Comparison of ENCODE assay signal across 24 mouse cellular contexts in genomic region chr19:45740817-45741216, GRCm38 (mm10). TPM values are rescaled to one million over a fixed set of nuclear protein-coding genes. Genes with fewer than 3 reads are reported as not detected.
DNase-seq lines count a peak whose midpoint lies in the region; ATAC-seq lines count a peak whose summit lies in the region.
"Had no signal": no experiment of that assay in that cellular context is flagged by ENCODE, and none has a peak within 500 bp of the region (broad histone marks: within the 10 kb centered on the region; RNA-seq: fewer than 3 reads in every experiment).

No protein-coding gene starts in this region.

- peak; percentile 39 for DNase-seq in hindbrain, embryonic 11.5 days (ENCODE audit: low spot score)
- DNase-seq in hindbrain, embryonic 14.5 days (ENCODE audit: low spot score), result no peak
- DNase-seq in midbrain, embryonic 10.5 days (ENCODE audit: low spot score), result no peak
- DNase-seq in limb, embryonic 11.5 days (ENCODE audit: low spot score), result peak; percentile 54
- DNase-seq in T-cell, adult 2 months (ENCODE audit: low spot score), result no peak
- DNase-seq in lung, adult 18-20 months, result no peak
- DNase-seq: adrenal gland, adult 2 months; B cell, adult 2 months; cerebellum, adult 11-12 months; cerebellum, postnatal 10 days; kidney, adult 9 months; left cerebral cortex, postnatal 4 days; lung, postnatal 36 days had no signal

- H3K4me2 ChIP-seq in hindbrain, embryonic 11.5 days (replicated peaks; ENCODE audit: low read depth, low read length), result no peak overlapping the region
- H3K4me2 ChIP-seq in hindbrain, embryonic 14.5 days (replicated peaks), result no peak overlapping the region
- H3K4me2 ChIP-seq in midbrain, embryonic 16.5 days (ENCODE audit: low read length), result no peak overlapping the region
- no peak overlapping the region for H3K4me2 ChIP-seq in limb, embryonic 11.5 days (ENCODE audit: low read depth, severe bottlenecking)
- H3K4me2 ChIP-seq: lung, embryonic 15.5 days; neural tube, embryonic 13.5 days had no signal

- H3K27ac ChIP-seq in hindbrain, embryonic 11.5 days (ENCODE audit: low read depth, low read length), result no peak overlapping the region
- H3K27ac ChIP-seq in hindbrain, embryonic 14.5 days, result no peak overlapping the region
- peak overlapping the region; percentile 35; the same call in 1 of the 2 replicates for H3K27ac ChIP-seq in midbrain, embryonic 10.5 days (replicated peaks)
- no peak overlapping the region for H3K27ac ChIP-seq in midbrain, embryonic 16.5 days (ENCODE audit: low read length)
- no peak overlapping the region for H3K27ac ChIP-seq in limb, embryonic 11.5 days (replicated peaks; ENCODE audit: low read depth, low read length)
- H3K27ac ChIP-seq: forebrain, embryonic 13.5 days; heart, embryonic 10.5 days; liver, embryonic 14.5 days; lung, embryonic 15.5 days; midbrain, embryonic 15.5 days; neural tube, embryonic 13.5 days had no signal

- no peaks in the 10 kb centered on the region for H3K36me3 ChIP-seq in hindbrain, embryonic 11.5 days (ENCODE audit: control insufficient read depth, insufficient read depth, low read length)
- H3K36me3 ChIP-seq in hindbrain, embryonic 14.5 days (replicated peaks; ENCODE audit: control insufficient read depth, insufficient read depth), result no peaks in the 10 kb centered on the region
- no peaks in the 10 kb centered on the region for H3K36me3 ChIP-seq in midbrain, embryonic 10.5 days
- no peaks in the 10 kb centered on the region for H3K36me3 ChIP-seq in midbrain, embryonic 16.5 days (ENCODE audit: control insufficient read depth, insufficient read depth, low read length)
- no peaks in the 10 kb centered on the region for H3K36me3 ChIP-seq in limb, embryonic 11.5 days (ENCODE audit: control insufficient read depth, insufficient read depth, low read length)
- H3K36me3 ChIP-seq: heart, embryonic 10.5 days; lung, embryonic 15.5 days; midbrain, embryonic 15.5 days; neural tube, embryonic 13.5 days had no signal

- H3K4me3 ChIP-seq in hindbrain, embryonic 11.5 days (ENCODE audit: low read depth, low read length), result no peak overlapping the region
- H3K4me3 ChIP-seq in hindbrain, embryonic 14.5 days (replicated peaks; ENCODE audit: low read length), result no peak overlapping the region
- peak overlapping the region; percentile 58 for H3K4me3 ChIP-seq in midbrain, embryonic 10.5 days
- H3K4me3 ChIP-seq in midbrain, embryonic 16.5 days (ENCODE audit: low read depth, low read length), result no peak overlapping the region
- no peak overlapping the region for H3K4me3 ChIP-seq in limb, embryonic 11.5 days (ENCODE audit: low read depth, low read length)
- H3K4me3 ChIP-seq: midbrain, embryonic 15.5 days; myocyte; neural tube, embryonic 13.5 days had no signal

- no peaks in the 10 kb centered on the region for H3K9me3 ChIP-seq in hindbrain, embryonic 11.5 days (ENCODE audit: control insufficient read depth, low read length)
- H3K9me3 ChIP-seq in hindbrain, embryonic 14.5 days (ENCODE audit: control insufficient read depth, low read length), result no peaks in the 10 kb centered on the region
- H3K9me3 ChIP-seq in midbrain, embryonic 10.5 days (replicated peaks), result no peaks in the 10 kb centered on the region
- no peaks in the 10 kb centered on the region for H3K9me3 ChIP-seq in midbrain, embryonic 16.5 days (replicated peaks; ENCODE audit: control insufficient read depth, low read length, poor library complexity, severe bottlenecking)
- no peaks in the 10 kb centered on the region for H3K9me3 ChIP-seq in limb, embryonic 11.5 days (ENCODE audit: control insufficient read depth, low read length)
- H3K9me3 ChIP-seq: forebrain, embryonic 13.5 days; heart, embryonic 10.5 days; lung, embryonic 15.5 days; midbrain, embryonic 15.5 days; neural tube, embryonic 13.5 days had no signal

- ATAC-seq in hindbrain, embryonic 11.5 days (ENCODE audit: low FRiP score), result no peak
- ATAC-seq in hindbrain, embryonic 14.5 days (ENCODE audit: low FRiP score), result no peak
- ATAC-seq in midbrain, embryonic 16.5 days, result no peak
- ATAC-seq in limb, embryonic 11.5 days (ENCODE audit: insufficient number of reproducible peaks, low FRiP score, low TSS enrichment, low read depth), result no peak
- ATAC-seq: forebrain, embryonic 13.5 days; midbrain, embryonic 15.5 days; Patski had no signal

- peaks cover 13% of the 10 kb centered on the region for H3K4me1 ChIP-seq in hindbrain, embryonic 11.5 days (replicated peaks; ENCODE audit: control insufficient read depth, insufficient read depth, low read length)
- peaks cover 13% of the 10 kb centered on the region; the same call in 1 of the 2 replicates for H3K4me1 ChIP-seq in hindbrain, embryonic 14.5 days (replicated peaks; ENCODE audit: control insufficient read depth, insufficient read depth, low read length)
- peaks cover 71% of the 10 kb centered on the region for H3K4me1 ChIP-seq in midbrain, embryonic 10.5 days
- peaks cover 15% of the 10 kb centered on the region for H3K4me1 ChIP-seq in midbrain, embryonic 16.5 days (ENCODE audit: control insufficient read depth, insufficient read depth, low read length)
- peaks cover 19% of the 10 kb centered on the region for H3K4me1 ChIP-seq in limb, embryonic 11.5 days (ENCODE audit: control insufficient read depth, insufficient read depth, low read length)

- H3K9ac ChIP-seq in hindbrain, embryonic 11.5 days (ENCODE audit: low read depth, low read length), result no peak overlapping the region
- H3K9ac ChIP-seq in hindbrain, embryonic 14.5 days, result no peak overlapping the region
- H3K9ac ChIP-seq in midbrain, embryonic 16.5 days (ENCODE audit: low read depth, low read length), result no peak overlapping the region
- no peak overlapping the region for H3K9ac ChIP-seq in limb, embryonic 11.5 days (ENCODE audit: low read length)
- H3K9ac ChIP-seq: forebrain, embryonic 13.5 days; liver, embryonic 14.5 days; lung, embryonic 15.5 days; midbrain, embryonic 15.5 days; neural tube, embryonic 13.5 days had no signal

- H3K27me3 ChIP-seq in hindbrain, embryonic 11.5 days (ENCODE audit: control insufficient read depth, insufficient read depth, low read length), result peaks cover 94% of the 10 kb centered on the region
- H3K27me3 ChIP-seq in hindbrain, embryonic 14.5 days (ENCODE audit: control insufficient read depth, insufficient read depth, low read length), result peaks cover 97% of the 10 kb centered on the region
- peaks cover 100% of the 10 kb centered on the region for H3K27me3 ChIP-seq in midbrain, embryonic 10.5 days (ENCODE audit: low read depth, poor library complexity, severe bottlenecking)
- H3K27me3 ChIP-seq in midbrain, embryonic 16.5 days (ENCODE audit: control insufficient read depth, insufficient read depth, low read depth, low read length), result peaks cover 69% of the 10 kb centered on the region
- peaks cover 92% of the 10 kb centered on the region for H3K27me3 ChIP-seq in limb, embryonic 11.5 days (ENCODE audit: control insufficient read depth, insufficient read depth, low read length)

- 2% methylated on average over 7 of the region's 7 CpGs for WGBS in hindbrain, embryonic 11.5 days
- WGBS in hindbrain, embryonic 14.5 days, result 1% methylated on average over 7 of the region's 7 CpGs
- under 1% methylated on average over 7 of the region's 7 CpGs for WGBS in midbrain, embryonic 10.5 days
- WGBS in midbrain, embryonic 16.5 days, result 3% methylated on average over 7 of the region's 7 CpGs
- WGBS in limb, embryonic 11.5 days, result 8% methylated on average over 7 of the region's 7 CpGs

RNA-seq across cellular contexts. Expression of gene Fgf8, which starts 1.9 kb away (rescaled TPM):
- 4.6 and 5.7 TPM in 2 replicates for polyA plus RNA-seq in hindbrain, embryonic 11.5 days (2014; fragmentation: Nextera tagmentation; extraction: Ambion mirVana)
- 0.19 and 0.25 TPM in 2 replicates for polyA plus RNA-seq in hindbrain, embryonic 14.5 days (2014; fragmentation: Nextera tagmentation; extraction: Ambion mirVana)
- polyA plus RNA-seq in midbrain, embryonic 10.5 days (2016; fragmentation: Nextera tagmentation; extraction: Ambion mirVana), result 25.5 and 28.8 TPM in 2 replicates
- polyA plus RNA-seq in midbrain, embryonic 16.5 days (2015; fragmentation: Nextera tagmentation; extraction: Ambion mirVana), result 0.23 and 1.2 TPM in 2 replicates
- polyA plus RNA-seq in limb, embryonic 11.5 days (2014; fragmentation: Nextera tagmentation; extraction: Ambion mirVana), result 42.8 and 46.1 TPM in 2 replicates
- polyA plus RNA-seq: G1E; lung, embryonic 15.5 days; myocyte; neural tube, embryonic 13.5 days; urinary bladder, adult 2 months had no signal

RNA-seq across cellular contexts. Expression of gene Npm3, which starts 8.6 kb away (rescaled TPM):
- 7.4 and 8.8 TPM in 2 replicates for polyA plus RNA-seq in hindbrain, embryonic 11.5 days (2014; fragmentation: Nextera tagmentation; extraction: Ambion mirVana)
- 6.9 and 7.2 TPM in 2 replicates for polyA plus RNA-seq in hindbrain, embryonic 14.5 days (2014; fragmentation: Nextera tagmentation; extraction: Ambion mirVana)
- 7.5 and 9.4 TPM in 2 replicates for polyA plus RNA-seq in midbrain, embryonic 10.5 days (2016; fragmentation: Nextera tagmentation; extraction: Ambion mirVana)
- 7.9 TPM in 2 replicates for polyA plus RNA-seq in midbrain, embryonic 16.5 days (2015; fragmentation: Nextera tagmentation; extraction: Ambion mirVana)
- 15.9 and 19.5 TPM in 2 replicates for polyA plus RNA-seq in limb, embryonic 11.5 days (2014; fragmentation: Nextera tagmentation; extraction: Ambion mirVana)

RNA-seq across cellular contexts. Expression of gene Mgea5, which starts 42.8 kb away (rescaled TPM):
- 75.6 and 93.2 TPM in 2 replicates for polyA plus RNA-seq in hindbrain, embryonic 11.5 days (2014; fragmentation: Nextera tagmentation; extraction: Ambion mirVana)
- 88.2 and 95.4 TPM in 2 replicates for polyA plus RNA-seq in hindbrain, embryonic 14.5 days (2014; fragmentation: Nextera tagmentation; extraction: Ambion mirVana)
- 60.8 and 67.5 TPM in 2 replicates for polyA plus RNA-seq in midbrain, embryonic 10.5 days (2016; fragmentation: Nextera tagmentation; extraction: Ambion mirVana)
- 76.5 and 84.0 TPM in 2 replicates for polyA plus RNA-seq in midbrain, embryonic 16.5 days (2015; fragmentation: Nextera tagmentation; extraction: Ambion mirVana)
- 65.5 and 75.1 TPM in 2 replicates for polyA plus RNA-seq in limb, embryonic 11.5 days (2014; fragmentation: Nextera tagmentation; extraction: Ambion mirVana)

Comparison
In these comparisons a context has a peak if more than half of its experiments do, and no peak if none do; other contexts are left out.
1. DNase-seq: peak in hindbrain, embryonic 11.5 days (single experiment) and limb, embryonic 11.5 days (single experiment); none in hindbrain, embryonic 14.5 days (single experiment), midbrain, embryonic 10.5 days (single experiment), T-cell, adult 2 months (single experiment) and lung, adult 18-20 months (0 of 2).